Mouse (Mus musculus) myocyte (in vitro differentiated cells): Measurements from ENCODE around the gene Smg6. TPM values are rescaled to one million over a fixed set of nuclear protein-coding genes. Genes with fewer than 3 reads are reported as not detected.

Experiments
- H3K27me3 ChIP-seq: one replicate; pipeline ENCODE4 v1.6.1; 2011; ENCODE audit not compliant: control insufficient read depth, insufficient read depth, insufficient read length
- H3K36me3 ChIP-seq: one replicate; pipeline ENCODE4 v1.6.1; 2011; ENCODE audit not compliant: control insufficient read depth, insufficient read depth
- H3K4me2 ChIP-seq: one replicate; pipeline ENCODE4 v1.6.1; 2011; ENCODE audit warnings: low read depth, control low read depth
- H3K4me3 ChIP-seq: one replicate; pipeline ENCODE4 v1.5.1; 2011; ENCODE audit warnings: mild to moderate bottlenecking, control low read depth, moderate library complexity
- H3K79me2 ChIP-seq: one replicate; pipeline ENCODE4 v1.6.1; 2011; ENCODE audit not compliant: control insufficient read depth, insufficient read depth
- H3ac ChIP-seq: one replicate; pipeline ENCODE4 v1.6.1; 2011; ENCODE audit not compliant: control insufficient read depth, insufficient read length
- CEBPB ChIP-seq: IDR thresholded peaks from 2 replicates; pipeline ENCODE4 v1.6.1; 2011; ENCODE audit warnings: mild to moderate bottlenecking, moderate library complexity; ENCODE audit not compliant: poor library complexity, insufficient read depth, severe bottlenecking
- E2F4 ChIP-seq: IDR thresholded peaks from one replicate; pipeline ENCODE4 v1.6.1; 2011; ENCODE audit warnings: mild to moderate bottlenecking, control low read depth, moderate library complexity; ENCODE audit not compliant: insufficient read depth
- MAX ChIP-seq: IDR thresholded peaks from one replicate; pipeline ENCODE4 v1.6.1; 2011; ENCODE audit warnings: low read depth, mild to moderate bottlenecking, control low read depth
- MYOD1 ChIP-seq, 3 experiments: IDR thresholded peaks; one replicate each; pipeline ENCODE4 v1.6.1; 2011; ENCODE audit warnings: control low read depth in 2 of 3, low read depth in 2 of 3, mild to moderate bottlenecking in 2 of 3, moderate library complexity in 1 of 3; ENCODE audit not compliant: insufficient read length in 2 of 3, control insufficient read depth in 1 of 3
- MYOG ChIP-seq, 3 experiments: IDR thresholded peaks; one replicate each; pipeline ENCODE4 v1.6.1; 2011; ENCODE audit warnings: control low read depth in 2 of 3, low read depth in 2 of 3, mild to moderate bottlenecking in 2 of 3; ENCODE audit not compliant: insufficient read length in 2 of 3, control insufficient read depth in 1 of 3, insufficient read depth in 1 of 3
- POLR2A ChIP-seq: IDR thresholded peaks from one replicate; pipeline ENCODE4 v1.6.1; 2011; ENCODE audit warnings: low read depth, mild to moderate bottlenecking, control low read depth, moderate library complexity; ENCODE audit not compliant: insufficient read length
- POLR2AphosphoS2 ChIP-seq: IDR thresholded peaks from one replicate; pipeline ENCODE4 v1.6.1; 2011; ENCODE audit warnings: low read depth, control low read depth; ENCODE audit not compliant: insufficient read length
- REST ChIP-seq: IDR thresholded peaks from one replicate; pipeline ENCODE4 v1.6.1; 2011; ENCODE audit warnings: mild to moderate bottlenecking, control low read depth, moderate library complexity; ENCODE audit not compliant: insufficient read depth, insufficient read length
- SRF ChIP-seq: IDR thresholded peaks from one replicate; pipeline ENCODE4 v1.6.1; 2011; ENCODE audit warnings: low read depth; ENCODE audit not compliant: control insufficient read depth, insufficient read length
- TCF12 ChIP-seq: IDR thresholded peaks from one replicate; pipeline ENCODE4 v1.6.1; 2011; ENCODE audit warnings: mild to moderate bottlenecking, control low read depth; ENCODE audit not compliant: poor library complexity, insufficient read depth, severe bottlenecking
- TCF3 ChIP-seq: IDR thresholded peaks from one replicate; pipeline ENCODE4 v1.6.1; 2011; ENCODE audit warnings: low read depth, control low read depth; ENCODE audit not compliant: insufficient read length
- USF1 ChIP-seq: IDR thresholded peaks from one replicate; pipeline ENCODE4 v1.6.1; 2011; ENCODE audit warnings: low read depth, mild to moderate bottlenecking, control low read depth, moderate library complexity
- polyA plus RNA-seq: library from polyadenylated mRNA; unstranded; fragments of >200 nt; fragmentation: generic; extraction: Trizol; gene quantifications from one replicate; pipeline ENCODE4 v1.2.1, GENCODE M21; 2012; ENCODE audit warnings: missing spikeins

The Smg6 gene
- polyA plus RNA-seq, 1 experiment = 14.7 TPM

GRCm38 (mm10) chr11:75160954-75161353, 235.3 kb downstream of the Smg6 start:
- Histone ChIP-seq H3K79me2 (no peaks in the 10 kb centered on the region), H3K4me3 (no peak overlapping the region), H3K36me3 (no peaks in the 10 kb centered on the region), H3ac (no peak overlapping the region), H3K27me3 (no peaks in the 10 kb centered on the region), H3K4me2 (no peak overlapping the region)
- no peak for TF ChIP-seq MAX
- no peak for TF ChIP-seq TCF3
- no peak for TF ChIP-seq MYOG (IDR thresholded peaks at IDR 0.05; ENCODE audit: control insufficient read depth in 1 of 3, insufficient read depth in 1 of 3, insufficient read length in 2 of 3, low read depth in 2 of 3)
- TF ChIP-seq CEBPB = no peak
- TF ChIP-seq E2F4 = no peak
- TF ChIP-seq SRF = no peak
- no peak for TF ChIP-seq TCF12
- TF ChIP-seq MYOD1 (IDR thresholded peaks at IDR 0.05; ENCODE audit: control insufficient read depth in 1 of 3, insufficient read length in 2 of 3, low read depth in 2 of 3) = no peak
- no peak for TF ChIP-seq POLR2A
- TF ChIP-seq POLR2AphosphoS2 = no peak
- TF ChIP-seq USF1 = no peak
- no peak for TF ChIP-seq REST

- H3K4me3 ChIP-seq = no peak overlapping the region
- H3K27me3 ChIP-seq = no peaks in the 10 kb centered on the region
- TF ChIP-seq POLR2AphosphoS2 = no peak
- TF ChIP-seq MYOD1 (IDR thresholded peaks at IDR 0.05; ENCODE audit: control insufficient read depth in 1 of 3, insufficient read length in 2 of 3, low read depth in 2 of 3) = peak in 2 of 3 experiments; percentile 45 to 77
- no peak for TF ChIP-seq MAX
- TF ChIP-seq CEBPB = no peak
- no peak for TF ChIP-seq TCF12
- TF ChIP-seq USF1 = no peak
- TF ChIP-seq MYOG (IDR thresholded peaks at IDR 0.05; ENCODE audit: control insufficient read depth in 1 of 3, insufficient read depth in 1 of 3, insufficient read length in 2 of 3, low read depth in 2 of 3) = peak in 2 of 3 experiments; percentile 44 to 75
- TF ChIP-seq E2F4 = no peak
- no peak for TF ChIP-seq POLR2A
- no peaks in the 10 kb centered on the region for H3K79me2 ChIP-seq
- no peak overlapping the region for H3K4me2 ChIP-seq
- no peak overlapping the region for H3ac ChIP-seq
- H3K36me3 ChIP-seq = no peaks in the 10 kb centered on the region
Observed at GRCm38 (mm10) chr11:75161417-75162008, 235.9 kb downstream of the Smg6 start.

- Histone ChIP-seq H3K4me2 (no peak overlapping the region), H3ac (no peak overlapping the region), H3K27me3 (no peaks in the 10 kb centered on the region), H3K36me3 (no peaks in the 10 kb centered on the region), H3K79me2 (no peaks in the 10 kb centered on the region), H3K4me3 (no peak overlapping the region)
- no peak for TF ChIP-seq TCF3
- no peak for TF ChIP-seq MYOG (IDR thresholded peaks at IDR 0.05; ENCODE audit: control insufficient read depth in 1 of 3, insufficient read depth in 1 of 3, insufficient read length in 2 of 3, low read depth in 2 of 3)
- no peak for TF ChIP-seq USF1
- TF ChIP-seq E2F4 = no peak
- TF ChIP-seq SRF = no peak
- no peak for TF ChIP-seq TCF12
- TF ChIP-seq CEBPB = no peak
- TF ChIP-seq MAX = no peak
Observed at GRCm38 (mm10) chr11:75162591-75163080, 237.0 kb downstream of the Smg6 start.

- TF ChIP-seq TCF3 (no peak), POLR2AphosphoS2 (no peak), E2F4 (no peak), REST (no peak), MYOD1 (IDR thresholded peaks at IDR 0.05; ENCODE audit: control insufficient read depth in 1 of 3, insufficient read length in 2 of 3, low read depth in 2 of 3) (no peak), POLR2A (no peak), CEBPB (no peak), MYOG (IDR thresholded peaks at IDR 0.05; ENCODE audit: control insufficient read depth in 1 of 3, insufficient read depth in 1 of 3, insufficient read length in 2 of 3, low read depth in 2 of 3) (no peak), MAX (no peak), SRF (no peak), USF1 (no peak), TCF12 (no peak)
- Histone ChIP-seq H3K4me2 (no peak overlapping the region), H3K27me3 (no peaks in the 10 kb centered on the region), H3K4me3 (no peak overlapping the region), H3ac (no peak overlapping the region), H3K79me2 (no peaks in the 10 kb centered on the region), H3K36me3 (no peaks in the 10 kb centered on the region)
Observed at GRCm38 (mm10) chr11:75163379-75163778, 237.8 kb downstream of the Smg6 start.
